Mouse (Mus musculus) liver, embryonic 14.5 days (tissue): ENCODE data around the gene Pten. TPM values are rescaled to one million over a fixed set of nuclear protein-coding genes. Genes with fewer than 3 reads are reported as not detected.

ENCODE experiments used
- ATAC-seq: fragments of 200-750 bp; cut with Nextera tagmentation; 2 replicates; pipeline ENCODE4 v1.8.0; 2017; ENCODE audit warnings: moderate number of reproducible peaks, mild to moderate bottlenecking, moderate library complexity; ENCODE audit not compliant: insufficient read depth
- DNase-seq, 3 experiments: peaks; one replicate each; pipeline ENCODE4 v3.0.0-alpha.2; 2012 to 2013; ENCODE audit warnings: low read depth in 3 of 3, low spot score in 3 of 3
- H3K27ac ChIP-seq: fragments of 300-500 bp; sonication (generic); 2 replicates; pipeline ENCODE4 v1.5.1; 2014; ENCODE audit warnings: moderate library complexity, mild to moderate bottlenecking, control low read depth, inconsistent platforms
- H3K27me3 ChIP-seq: fragments of 300-500 bp; sonication (generic); 2 replicates; pipeline ENCODE4 v1.6.1; 2014; ENCODE audit warnings: mild to moderate bottlenecking, low read length, moderate library complexity; ENCODE audit not compliant: control insufficient read depth, insufficient read depth
- H3K36me3 ChIP-seq: fragments of 300-500 bp; sonication (generic); replicated peaks from 2 replicates; pipeline ENCODE4 v1.6.1; 2014; ENCODE audit warnings: low read depth; ENCODE audit not compliant: control insufficient read depth, insufficient read depth
- H3K4me1 ChIP-seq, 2 experiments: fragments of 200-500 bp in 1 of 2; fragments of 300-500 bp in 1 of 2; sonication (generic) in 1 of 2; replicated peaks; 2 replicates each; pipeline ENCODE4 v1.6.1; 2012 to 2014; ENCODE audit warnings: antibody characterized with exemption in 1 of 2, inconsistent platforms in 1 of 2, low read length in 1 of 2; ENCODE audit not compliant: control insufficient read depth in 2 of 2, insufficient read depth in 2 of 2
- H3K4me2 ChIP-seq: fragments of 300-500 bp; sonication (generic); 2 replicates; pipeline ENCODE4 v1.6.1; 2014; ENCODE audit warnings: low read depth, mild to moderate bottlenecking, control low read depth, moderate library complexity
- H3K4me3 ChIP-seq, 2 experiments: fragments of 200-500 bp in 1 of 2; fragments of 300-500 bp in 1 of 2; sonication (generic) in 1 of 2; 2 replicates each; pipeline ENCODE4 v1.5.1; 2012 to 2014; ENCODE audit warnings: low read depth in 2 of 2, low read length in 2 of 2, mild to moderate bottlenecking in 2 of 2, control low read depth in 1 of 2, inconsistent platforms in 1 of 2, moderate library complexity in 1 of 2; ENCODE audit not compliant: insufficient read depth in 1 of 2
- H3K9ac ChIP-seq: fragments of 300-500 bp; sonication (generic); replicated peaks from 2 replicates; pipeline ENCODE4 v1.6.1; 2014; ENCODE audit warnings: mild to moderate bottlenecking, control low read depth, moderate library complexity
- H3K9me3 ChIP-seq: fragments of 300-500 bp; sonication (generic); 2 replicates; pipeline ENCODE4 v1.6.1; 2016; ENCODE audit warnings: low read length, mixed read lengths; ENCODE audit not compliant: control insufficient read depth
- CTCF ChIP-seq: IDR thresholded peaks from 2 replicates; pipeline ENCODE4 v1.5.1; 2016; ENCODE audit warnings: antibody characterized with exemption, low read depth, control low read depth
- EP300 ChIP-seq: IDR thresholded peaks from 2 replicates; pipeline ENCODE4 v1.6.1; 2016; ENCODE audit warnings: antibody characterized with exemption, low read depth
- WGBS: fragments of 180-500 bp; shearing (Covaris S2); extraction: QIAGEN DNeasy Blood & Tissue Kit; methylation state at CpG from one replicate; pipeline ENCODE4 v1.1.7; 2014; ENCODE audit not compliant: insufficient replicate concordance; 5-methylcytosine and 5-hydroxymethylcytosine counted together
- polyA plus RNA-seq, 2 experiments: library from polyadenylated mRNA; depleted of rRNA in 1 of 2; stranded (reverse) in 1 of 2; unstranded in 1 of 2; fragments of >200 nt; fragmentation: Nextera tagmentation in 1 of 2; extraction: Ambion mirVana in 1 of 2; gene quantifications; 2 replicates each; pipeline versions ENCODE4 v1.2.1 to v1.2.3; 2012 to 2014

Pten gene
- polyA plus RNA-seq, 2 experiments, result 3.5 to 4.3 TPM

GRCm38 (mm10) chr19:32829871-32830270 is 72.6 kb downstream of the Pten start:
- Histone ChIP-seq H3K27me3 (no peaks in the 10 kb centered on the region), H3K4me3 (no peak overlapping the region), H3K4me2 (no peak overlapping the region), H3K4me1 (no peaks in the 10 kb centered on the region), H3K9me3 (no peaks in the 10 kb centered on the region), H3K27ac (no peak overlapping the region), H3K36me3 (no peaks in the 10 kb centered on the region), H3K9ac (no peak overlapping the region)
- DNase-seq, result no peak
- TF ChIP-seq EP300, result no peak
- no peak for TF ChIP-seq CTCF
- WGBS, result 67% methylated on average over 2 of the region's 2 CpGs
- ATAC-seq, result no peak

GRCm38 (mm10) chr19:32831286-32831685 is 74.0 kb downstream of the Pten start:
- DNase-seq (no peak), ATAC-seq (no peak)
- H3K4me3 ChIP-seq, result no peak overlapping the region
- no peaks in the 10 kb centered on the region for H3K9me3 ChIP-seq
- no peak overlapping the region for H3K4me2 ChIP-seq
- H3K9ac ChIP-seq, result no peak overlapping the region
- no peaks in the 10 kb centered on the region for H3K27me3 ChIP-seq
- TF ChIP-seq EP300, result no peak
- no peak for TF ChIP-seq CTCF
- H3K27ac ChIP-seq, result no peak overlapping the region
- H3K36me3 ChIP-seq, result no peaks in the 10 kb centered on the region
- H3K4me1 ChIP-seq, result no peaks in the 10 kb centered on the region
- WGBS, result 72% methylated on average over 4 of the region's 4 CpGs

GRCm38 (mm10) chr19:32840491-32840890 is 83.2 kb downstream of the Pten start:
- H3K27ac ChIP-seq, result no peak overlapping the region

GRCm38 (mm10) chr19:32844486-32844885 is 87.2 kb downstream of the Pten start:
- Histone ChIP-seq H3K4me2 (no peak overlapping the region), H3K9me3 (no peaks in the 10 kb centered on the region), H3K36me3 (no peaks in the 10 kb centered on the region), H3K4me1 (no peaks in the 10 kb centered on the region), H3K9ac (no peak overlapping the region), H3K4me3 (no peak overlapping the region), H3K27ac (no peak overlapping the region), H3K27me3 (no peaks in the 10 kb centered on the region)
- no peak for TF ChIP-seq CTCF
- no peak for DNase-seq
- 76% methylated on average over 5 of the region's 5 CpGs for WGBS
- ATAC-seq, result no peak

More at GRCm38 (mm10) chr19:32840491-32840890, 83.2 kb downstream of the Pten start:
- ATAC-seq, result no peak
- no peak for TF ChIP-seq EP300
- TF ChIP-seq CTCF, result no peak
- H3K4me1 ChIP-seq, result no peaks in the 10 kb centered on the region
- no peak overlapping the region for H3K4me3 ChIP-seq
- H3K36me3 ChIP-seq, result no peaks in the 10 kb centered on the region
- no peaks in the 10 kb centered on the region for H3K27me3 ChIP-seq
- H3K9me3 ChIP-seq, result no peaks in the 10 kb centered on the region
- H3K4me2 ChIP-seq, result no peak overlapping the region
- no peak overlapping the region for H3K9ac ChIP-seq
- DNase-seq, result no peak
- 74% methylated on average over 6 of the region's 6 CpGs for WGBS

- WGBS, result 21% methylated on average over 3 of the region's 3 CpGs
- H3K36me3 ChIP-seq, result no peaks in the 10 kb centered on the region
- ATAC-seq (no peak), DNase-seq (no peak)
- H3K9me3 ChIP-seq, result no peaks in the 10 kb centered on the region
- H3K27me3 ChIP-seq, result no peaks in the 10 kb centered on the region
- no peak overlapping the region for H3K4me2 ChIP-seq
- no peak overlapping the region for H3K4me3 ChIP-seq
- H3K27ac ChIP-seq, result no peak overlapping the region
- no peak for TF ChIP-seq CTCF
- TF ChIP-seq EP300, result no peak
- H3K9ac ChIP-seq, result no peak overlapping the region
- H3K4me1 ChIP-seq, result no peaks in the 10 kb centered on the region
These were observed 90.7 kb downstream of the Pten start for GRCm38 (mm10) chr19:32848041-32848440.
